Mouse (Mus musculus) cerebellum, adult 2 months (tissue): ENCODE measurements around the gene Mcub.

Experiments used
- CTCF ChIP-seq: fragments of 200-500 bp; IDR thresholded peaks from 2 replicates; pipeline ENCODE4 v1.5.1; 2011; ENCODE audit warnings: low read depth, mild to moderate bottlenecking, control low read depth, low read length, moderate library complexity, borderline replicate concordance; ENCODE audit not compliant: insufficient read depth
- POLR2A ChIP-seq: fragments of 200-500 bp; IDR thresholded peaks from 2 replicates; pipeline ENCODE4 v1.6.1; 2011; ENCODE audit warnings: low read length, control low read depth, borderline replicate concordance; ENCODE audit not compliant: insufficient read depth

DNA sequence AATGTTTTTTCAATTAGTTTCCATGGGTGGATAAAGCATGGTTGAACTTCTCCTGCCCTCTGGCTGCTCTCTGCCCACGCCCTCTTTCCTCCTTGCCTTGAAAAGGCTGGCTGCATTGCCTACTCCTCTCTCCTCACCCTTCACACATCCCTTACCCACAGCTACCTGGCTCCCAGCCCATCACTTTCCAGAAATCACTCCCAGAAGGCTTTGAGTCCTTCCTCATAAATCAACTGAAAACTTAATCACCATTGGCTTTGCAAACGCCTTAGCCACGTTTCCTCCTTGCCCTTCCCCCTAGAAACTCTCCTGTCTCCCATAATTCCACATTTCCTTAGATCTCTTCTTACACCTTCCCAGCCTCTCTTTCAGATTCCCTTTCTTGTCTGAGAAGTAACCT lies 32.2 kb downstream of the Mcub start:
- no peak for TF ChIP-seq CTCF
- no peak for TF ChIP-seq POLR2A
